Comparison of ENCODE assay signal across 8 mouse cellular contexts in genomic region chr19:32441568-32441967, GRCm38 (mm10). TPM values are rescaled to one million over a fixed set of nuclear protein-coding genes. Genes with fewer than 3 reads are reported as not detected.
DNase-seq lines count a peak whose midpoint lies in the region; ATAC-seq and TF ChIP-seq lines count a peak whose summit lies in the region.

No protein-coding gene starts in this region.

- no peaks in the 10 kb centered on the region for H3K27me3 ChIP-seq in liver, embryonic 14.5 days (ENCODE audit: control insufficient read depth, insufficient read depth, low read length)
- no peaks in the 10 kb centered on the region for H3K27me3 ChIP-seq in liver, embryonic 12.5 days (replicated peaks)

- TF ChIP-seq CTCF in liver, embryonic 14.5 days (IDR thresholded peaks at IDR 0.05; ENCODE audit: low read depth): peak; percentile 27; the same call in 1 of the 2 replicates

- no peak overlapping the region for H3K4me2 ChIP-seq in liver, embryonic 14.5 days (ENCODE audit: low read depth)
- no peak overlapping the region for H3K4me2 ChIP-seq in liver, embryonic 12.5 days

- no peak overlapping the region for H3K27ac ChIP-seq in liver, embryonic 14.5 days
- H3K27ac ChIP-seq in liver, embryonic 12.5 days: no peak overlapping the region

- peak in 2 of 3 experiments; percentile 44 to 45 for DNase-seq in liver, embryonic 14.5 days (ENCODE audit: low read depth in 3 of 3, low spot score in 3 of 3)
- DNase-seq in ZHBTc4 (ENCODE audit: low read depth, low spot score): peak; percentile 76
- DNase-seq in induced T-regulatory cell, adult 2 months (ENCODE audit: low read depth): peak; percentile 69
- DNase-seq in thymus, postnatal 25 days: peak; percentile 48
- no peak for DNase-seq in adipocyte (ENCODE audit: low spot score)
- DNase-seq in layer of hippocampus, adult 8-10 months (ENCODE audit: low spot score in 2 of 2): no peak

- H3K36me3 ChIP-seq in liver, embryonic 14.5 days (replicated peaks; ENCODE audit: control insufficient read depth, insufficient read depth, low read depth): no peaks in the 10 kb centered on the region
- no peaks in the 10 kb centered on the region for H3K36me3 ChIP-seq in liver, embryonic 12.5 days

- H3K9ac ChIP-seq in liver, embryonic 14.5 days (replicated peaks): no peak overlapping the region
- no peak overlapping the region for H3K9ac ChIP-seq in liver, embryonic 12.5 days

- H3K4me1 ChIP-seq in liver, embryonic 14.5 days (replicated peaks; ENCODE audit: control insufficient read depth in 2 of 2, insufficient read depth in 2 of 2, low read length in 1 of 2): 0 out of 4 replicates have a peak, but pooled peaks cover 0 to 3% of the 10 kb centered on the region in 2 experiments
- peaks cover 5% of the 10 kb centered on the region; the same call in 1 of the 2 replicates for H3K4me1 ChIP-seq in liver, embryonic 12.5 days

- 86% methylated on average over 10 of the region's 11 CpGs for WGBS in liver, embryonic 14.5 days (ENCODE audit: insufficient replicate concordance)
- WGBS in liver, embryonic 12.5 days (ENCODE audit: insufficient replicate concordance): 86% methylated on average over 11 of the region's 11 CpGs

- no peak overlapping the region for H3K4me3 ChIP-seq in liver, embryonic 14.5 days (ENCODE audit: insufficient read depth in 1 of 2, low read depth in 2 of 2, low read length in 2 of 2)
- H3K4me3 ChIP-seq in liver, embryonic 12.5 days: no peak overlapping the region

- H3K9me3 ChIP-seq in liver, embryonic 14.5 days (ENCODE audit: control insufficient read depth, low read length): no peaks in the 10 kb centered on the region
- no peaks in the 10 kb centered on the region; the same call in 1 of the 2 replicates for H3K9me3 ChIP-seq in liver, embryonic 12.5 days (replicated peaks)

- TF ChIP-seq EP300 in liver, embryonic 14.5 days (IDR thresholded peaks at IDR 0.05; ENCODE audit: low read depth): no peak

- ATAC-seq in liver, embryonic 14.5 days (ENCODE audit: insufficient read depth): no peak
- no peak for ATAC-seq in liver, embryonic 12.5 days
- no peak for ATAC-seq in erythroblast, adult 5-6 weeks (replicated peaks; ENCODE audit: low FRiP score, poor library complexity, severe bottlenecking)

RNA-seq across cellular contexts. Expression of gene Rpl9-ps6, which starts 24.8 kb away (rescaled TPM):
- polyA plus RNA-seq in liver, embryonic 14.5 days (2012; rRNA removed): 18.6 and 30.9 TPM in 2 replicates
- polyA plus RNA-seq in liver, embryonic 14.5 days (2014; fragmentation: Nextera tagmentation; extraction: Ambion mirVana): 89.1 and 90.4 TPM in 2 replicates
- polyA plus RNA-seq in liver, embryonic 12.5 days (2016; fragmentation: Nextera tagmentation; extraction: Ambion mirVana): 72.7 and 75.0 TPM in 2 replicates
- total RNA-seq in erythroblast, adult 5-6 weeks (2015; ENCODE audit: low replicate concordance): 50.4 and 59.9 TPM in 2 replicates
- total RNA-seq in erythroblast, adult 5-6 weeks (2017; ENCODE audit: low replicate concordance): 10.4 and 14.2 TPM in 2 replicates
- total RNA-seq in layer of hippocampus, adult 8-10 months (2022): 10 to 100 TPM; 27.2 to 45.2 (median 37.3) TPM

RNA-seq across cellular contexts. Expression of gene Minpp1, which starts 44.0 kb away (rescaled TPM):
- polyA plus RNA-seq in liver, embryonic 14.5 days (2012; rRNA removed): 35.9 and 36.6 TPM in 2 replicates
- polyA plus RNA-seq in liver, embryonic 14.5 days (2014; fragmentation: Nextera tagmentation; extraction: Ambion mirVana): 75.4 and 86.0 TPM in 2 replicates
- polyA plus RNA-seq in liver, embryonic 12.5 days (2016; fragmentation: Nextera tagmentation; extraction: Ambion mirVana): 118 and 120 TPM in 2 replicates
- 29.3 and 34.2 TPM in 2 replicates for total RNA-seq in erythroblast, adult 5-6 weeks (2015; ENCODE audit: low replicate concordance)
- 26.8 and 35.7 TPM in 2 replicates for total RNA-seq in erythroblast, adult 5-6 weeks (2017; ENCODE audit: low replicate concordance)
- total RNA-seq in layer of hippocampus, adult 8-10 months (2022): 10 to 100 TPM; 54.8 to 58.1 (median 55.9) TPM

RNA-seq across cellular contexts. Expression of gene Sgms1, which starts 52.1 kb away (rescaled TPM):
- 11.0 and 17.3 TPM in 2 replicates for polyA plus RNA-seq in liver, embryonic 14.5 days (2012; rRNA removed)
- polyA plus RNA-seq in liver, embryonic 14.5 days (2014; fragmentation: Nextera tagmentation; extraction: Ambion mirVana): 19.2 and 21.7 TPM in 2 replicates
- 31.8 and 33.7 TPM in 2 replicates for polyA plus RNA-seq in liver, embryonic 12.5 days (2016; fragmentation: Nextera tagmentation; extraction: Ambion mirVana)
- 84.4 and 110 TPM in 2 replicates for total RNA-seq in erythroblast, adult 5-6 weeks (2015; ENCODE audit: low replicate concordance)
- 109 and 112 TPM in 2 replicates for total RNA-seq in erythroblast, adult 5-6 weeks (2017; ENCODE audit: low replicate concordance)
- total RNA-seq in layer of hippocampus, adult 8-10 months (2022): 10 to 100 TPM; 46.6 to 58.3 (median 50.3) TPM

Comparison
In these comparisons a context has a peak if more than half of its experiments do, and no peak if none do; other contexts are left out.
1. DNase-seq: peak in liver, embryonic 14.5 days (2 of 3), ZHBTc4 (single experiment), induced T-regulatory cell, adult 2 months (single experiment) and thymus, postnatal 25 days (single experiment); none in adipocyte (single experiment) and layer of hippocampus, adult 8-10 months (0 of 2).